Mouse (Mus musculus) heart, postnatal 36 days (tissue): ENCODE measurements around the gene Ddx41. TPM values are rescaled to one million over a fixed set of nuclear protein-coding genes. Genes with fewer than 3 reads are reported as not detected.
"Not testable (repeated sequence)": the region's sequence is repeated elsewhere in the genome, so short reads cannot be mapped to it uniquely, and the experiment has no call there.

Source experiments
- DNase-seq, 2 experiments: peaks; one replicate each; pipeline ENCODE4 v3.0.0; 2021 to 2022
- intact Hi-C: fragments of 180-260 bp; cut with DNase I; formaldehyde crosslinking; loops from one replicate; pipeline ENCODE4 v1.15.1; 2025
- total RNA-seq, 2 experiments: library from RNA; stranded (reverse); gene quantifications; 2 replicates each; pipeline ENCODE4 v1.2.3; 2021

The Ddx41 gene
- 10 to 100 TPM; 14.4 to 14.7 TPM for total RNA-seq

DNA sequence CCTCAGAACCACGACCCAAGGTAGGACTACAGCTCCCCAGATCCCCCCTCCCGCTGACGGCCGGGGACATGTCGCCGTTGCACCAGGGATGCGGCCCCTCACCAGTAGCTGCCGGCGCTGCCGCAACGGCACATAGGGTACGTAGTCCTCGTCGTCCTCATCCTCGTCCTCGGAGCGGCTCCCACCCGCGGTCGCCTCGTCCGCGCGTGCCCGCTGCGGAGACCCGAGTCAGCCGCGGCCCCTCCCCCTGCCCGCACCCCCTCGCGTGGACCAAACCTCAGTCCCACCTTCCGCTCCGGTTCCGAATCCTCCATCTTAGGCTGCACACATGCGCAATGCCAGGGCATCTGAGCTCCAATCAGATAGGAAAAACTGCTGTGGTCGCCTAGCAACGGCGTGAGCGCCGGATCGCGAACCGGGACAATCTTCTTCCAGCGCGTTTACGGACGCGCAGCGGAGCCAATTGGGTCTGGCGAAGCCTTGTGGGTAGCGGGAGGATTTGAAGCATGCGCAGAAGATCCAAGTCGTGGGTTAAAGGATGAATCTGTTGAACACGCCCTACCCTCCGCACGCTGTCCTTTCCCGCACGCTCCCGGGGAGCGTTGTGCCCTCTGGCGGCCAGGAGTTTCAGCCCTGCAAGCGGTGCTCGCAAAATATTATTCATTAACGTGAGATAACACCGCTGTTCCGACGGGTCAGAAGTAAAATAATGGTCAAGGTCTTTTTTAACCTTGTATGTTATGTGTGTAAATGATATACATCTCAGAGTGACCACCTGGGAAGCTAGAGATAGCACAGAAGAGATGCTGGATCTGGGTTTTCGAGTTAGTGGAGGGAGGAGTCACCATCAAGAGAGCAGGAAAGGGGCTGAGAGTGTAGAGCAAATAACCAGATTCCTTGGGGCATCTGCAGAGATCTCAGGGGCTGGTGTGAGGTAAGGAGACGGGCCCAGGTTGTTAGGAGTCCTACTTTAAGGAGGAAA is at the start of gene Ddx41:
Gene Ddx41, minus strand, starts transcription at position 465 of the 982 bp plus-strand sequence.
- peak; percentile 99 for DNase-seq
- intact Hi-C loops, result loop anchor here (2.0 to 5.0 kb wide), 2 partner anchors 56 to 129 kb away; no protein-coding TSS in a partner anchor

DNA sequence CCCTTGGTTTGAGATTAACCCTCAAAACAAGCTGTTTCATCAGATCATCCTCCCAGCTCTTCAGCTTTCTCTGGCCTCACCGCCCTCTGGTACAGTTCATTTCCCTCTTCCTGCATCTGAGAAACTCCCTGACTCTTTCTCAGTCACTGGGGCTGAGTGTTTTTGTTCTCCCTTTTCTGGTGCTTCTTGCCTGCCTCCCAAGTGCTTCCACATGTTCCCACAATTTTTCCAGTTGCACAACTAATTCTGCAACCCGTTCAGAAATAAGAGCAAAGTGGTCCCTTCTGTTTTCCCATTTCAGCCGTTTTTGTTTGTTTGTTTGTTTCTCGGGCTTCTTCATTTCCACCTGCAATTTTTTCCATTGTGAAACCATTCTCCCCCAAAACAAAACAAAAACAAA is 41.6 kb upstream of the Ddx41 start:
- DNase-seq, result no peak
- intact Hi-C loops, result no loop called here

DNA sequence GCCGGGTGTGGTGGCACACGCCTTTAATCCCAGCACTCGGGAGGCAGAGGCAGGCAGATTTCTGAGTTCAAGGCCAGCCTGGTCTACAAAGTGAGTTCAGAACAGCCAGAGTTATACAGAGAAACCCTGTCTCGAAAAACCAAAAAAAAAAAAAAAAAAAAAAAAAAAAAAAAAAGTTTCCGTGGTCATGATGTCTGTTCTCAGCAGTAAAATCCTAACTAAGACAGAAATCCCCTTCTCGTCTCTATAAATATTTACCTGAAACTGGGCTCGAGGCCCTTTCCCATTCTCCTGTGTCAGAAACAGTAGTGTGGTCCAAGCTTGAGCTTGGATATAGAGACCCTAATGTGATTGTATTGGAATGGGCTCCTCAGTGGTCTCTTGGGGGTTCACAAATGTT is 40.4 kb upstream of the Ddx41 start:
- intact Hi-C loops, result not testable (repeated sequence)

DNA sequence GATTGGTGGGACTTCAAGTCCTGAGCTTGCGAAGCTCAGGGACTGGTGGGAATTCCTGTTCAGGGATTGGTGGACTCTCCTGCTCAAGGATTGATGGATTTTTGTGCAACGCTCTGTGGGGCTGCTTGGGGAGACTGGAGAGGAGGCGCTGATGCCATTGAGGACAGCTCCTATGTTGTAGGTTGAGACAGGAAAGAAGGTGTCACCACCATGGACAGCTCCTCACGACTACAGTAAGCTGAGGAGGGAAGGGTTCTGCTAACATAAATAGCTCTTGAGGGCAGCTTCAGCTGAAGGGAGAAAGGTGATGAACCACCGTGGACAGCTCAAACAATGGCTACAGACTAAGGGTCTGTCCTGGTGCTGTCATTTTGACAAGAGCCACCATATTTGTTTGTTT is 39.5 kb upstream of the Ddx41 start:
- intact Hi-C loops, result loop anchor here (2.0 kb wide), 1 partner anchor 13 kb away; no protein-coding TSS in a partner anchor
- no peak for DNase-seq

More for the DNA sequence above, 40.4 kb upstream of the Ddx41 start:
- not testable (repeated sequence) for DNase-seq

DNA sequence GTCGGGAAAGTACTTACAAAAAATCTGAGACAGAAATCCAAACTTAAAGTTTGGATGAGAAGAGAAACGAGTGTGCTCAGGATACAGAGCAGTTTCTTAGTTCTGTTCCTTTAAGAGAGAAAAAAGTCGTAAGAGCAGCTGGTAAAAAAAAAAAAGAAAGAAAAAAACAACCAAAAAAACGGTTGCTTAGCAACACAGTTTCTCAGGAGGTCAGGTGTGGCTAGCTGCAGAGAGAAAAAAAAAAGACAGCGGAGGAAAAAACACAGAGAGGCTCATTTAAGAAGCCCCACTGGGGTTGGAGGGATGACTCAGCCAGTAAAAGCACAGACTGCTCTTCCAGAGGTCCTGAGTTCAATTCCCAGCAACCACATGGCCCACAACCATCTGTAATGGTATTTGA is 37.9 kb upstream of the Ddx41 start:
- intact Hi-C loops, result loop anchor here (2.0 kb wide), 1 partner anchor 14 kb away; no protein-coding TSS in a partner anchor
- DNase-seq, result no peak

DNA sequence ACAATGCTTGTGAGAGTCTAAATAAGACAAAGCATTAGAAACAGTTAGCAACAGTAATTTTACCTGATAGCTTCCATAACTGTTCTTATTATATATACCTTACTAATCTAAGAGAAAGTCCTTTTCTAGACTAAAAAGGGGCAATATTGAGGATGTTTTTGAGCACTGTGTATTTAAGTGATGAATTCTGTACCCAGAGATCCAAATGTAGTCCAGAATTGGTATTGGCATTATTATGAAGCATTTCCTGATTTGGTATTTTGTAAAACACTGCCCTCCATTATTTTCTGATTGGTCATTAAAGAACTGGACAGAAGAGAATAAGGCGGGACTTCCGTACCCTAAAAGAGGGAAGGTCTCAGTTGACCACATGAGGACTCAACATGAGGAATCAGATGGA is 37.0 kb upstream of the Ddx41 start, which contains the start of gene Tmed9:
Gene Tmed9, plus strand, starts transcription at position 301 of the 400 bp plus-strand sequence.
- intact Hi-C loops, result no loop called here
- no peak for DNase-seq

DNA sequence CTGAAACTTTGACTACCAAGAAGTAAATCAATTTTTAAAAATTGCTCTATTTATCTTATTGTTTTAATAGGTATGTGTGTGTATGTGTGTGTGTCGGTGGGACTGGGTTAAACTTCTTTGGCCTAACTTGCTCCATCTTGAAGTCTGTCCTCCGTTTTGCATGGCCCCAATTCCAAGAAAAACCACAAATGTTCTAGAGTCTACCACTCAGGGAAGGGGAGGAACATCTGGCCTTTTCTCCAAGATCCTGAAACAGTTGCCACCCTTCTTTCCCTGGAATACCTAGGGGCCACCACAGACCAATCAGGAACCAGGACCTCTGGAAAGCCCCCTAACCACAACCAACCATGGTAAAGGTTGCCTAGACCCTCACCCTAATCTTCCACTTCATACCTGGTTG is 35.5 kb upstream of the Ddx41 start:
- DNase-seq, result no peak
- intact Hi-C loops, result no loop called here

DNA sequence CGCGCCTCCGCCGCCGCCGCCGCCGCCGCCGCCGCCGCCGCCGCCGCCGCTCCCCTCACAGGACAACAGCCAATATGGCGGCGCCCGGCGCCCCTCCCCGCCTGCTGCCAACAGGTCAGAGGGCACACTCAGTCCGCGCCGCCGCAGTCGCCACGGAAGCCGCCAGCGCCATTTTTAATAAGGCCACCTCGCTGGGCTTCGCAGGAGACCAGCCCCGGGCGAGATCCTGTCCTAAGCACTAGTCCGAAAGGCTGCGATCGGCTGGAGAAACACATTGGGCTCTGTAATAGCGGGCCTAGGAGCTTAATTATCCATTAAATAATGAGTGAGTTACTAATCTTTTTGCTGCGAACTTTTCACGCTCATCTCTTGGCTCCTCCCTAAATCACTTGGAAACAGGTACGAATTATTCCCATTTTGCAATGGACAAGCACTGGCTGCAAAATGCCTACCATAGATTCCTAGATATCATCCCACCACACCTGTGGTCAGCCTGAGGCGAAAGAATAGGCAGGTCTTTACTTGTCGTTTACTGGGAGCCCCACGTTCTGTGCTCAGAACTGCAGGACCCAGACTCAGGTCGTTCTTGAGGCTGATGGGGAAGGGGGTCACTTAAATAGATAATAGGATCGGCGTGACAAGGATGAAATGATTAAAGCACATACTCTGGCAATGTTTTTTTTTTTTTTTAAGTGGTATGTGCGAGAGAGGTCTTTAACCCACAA is 34.7 kb upstream of the Ddx41 start, which contains the start of gene Fam193b:
Gene Fam193b, minus strand, starts transcription at position 94 of the 725 bp plus-strand sequence.
- intact Hi-C loops, result no loop called here
- DNase-seq, result peak; percentile 97

DNA sequence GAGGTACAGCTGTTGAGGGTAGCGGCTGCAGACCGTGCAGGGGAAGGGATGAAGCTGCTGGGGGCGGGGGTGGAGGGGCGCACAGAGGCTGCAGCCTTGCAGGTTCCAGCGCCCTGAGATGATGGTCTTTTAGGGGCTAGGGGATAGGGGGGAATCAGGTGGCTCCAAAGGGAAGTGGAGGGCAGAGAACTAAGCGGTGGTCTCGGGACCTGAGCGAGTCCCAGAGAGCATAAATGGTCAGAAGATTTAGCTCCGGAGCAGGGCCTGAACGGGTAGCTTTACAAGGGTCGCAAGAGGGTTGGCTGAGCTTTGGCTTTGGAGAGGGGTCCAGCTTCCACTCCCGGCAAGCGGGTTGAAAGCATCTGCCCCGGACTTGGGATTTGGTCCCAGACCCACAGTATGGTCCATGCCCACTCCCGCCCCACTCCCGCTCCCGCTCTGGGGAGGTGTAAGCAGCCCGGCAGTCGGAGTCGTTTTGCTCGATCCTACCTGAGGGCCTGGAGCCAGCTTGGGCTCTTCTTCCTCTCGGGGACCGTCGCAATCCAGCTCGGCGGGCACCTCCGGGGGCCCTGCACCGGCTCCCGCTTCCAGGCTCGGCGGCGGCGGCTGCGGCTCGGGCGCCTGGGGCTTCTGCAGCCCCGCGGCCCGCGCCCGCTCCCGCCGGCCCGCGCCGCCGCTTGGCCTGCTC is 34.0 kb upstream of the Ddx41 start:
- peak in 1 of 2 experiments; percentile 47 for DNase-seq
- intact Hi-C loops, result no loop called here

DNA sequence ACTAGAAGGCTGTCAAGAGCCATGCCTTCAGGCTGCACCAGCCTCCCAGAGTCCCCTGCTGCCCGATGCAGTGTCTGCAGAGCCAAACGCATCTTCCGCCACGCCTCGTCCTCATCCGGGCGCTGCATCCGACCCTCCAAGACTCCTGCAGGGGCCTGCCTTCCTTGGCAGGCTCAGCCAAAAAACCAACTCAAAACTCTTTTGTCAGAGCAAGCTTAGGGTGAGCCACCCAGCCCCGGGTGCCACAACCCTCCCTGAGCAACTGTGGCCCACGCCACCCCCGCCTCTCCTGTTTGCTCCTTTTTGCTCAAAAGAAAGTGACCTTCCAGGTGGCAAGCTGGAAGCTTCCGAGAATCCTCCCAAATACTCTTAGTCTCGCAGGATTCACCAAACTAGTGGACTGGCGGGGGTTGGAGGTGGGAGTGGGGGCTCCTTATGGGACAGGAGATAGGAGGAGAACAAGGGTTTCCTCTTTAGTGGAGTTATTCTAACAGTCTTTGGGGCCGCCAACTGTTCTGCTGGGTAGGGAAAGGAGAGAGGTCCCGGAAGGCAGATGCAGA is 33.3 kb upstream of the Ddx41 start:
- DNase-seq, result peak in 1 of 2 experiments; percentile 9
- intact Hi-C loops, result no loop called here

DNA sequence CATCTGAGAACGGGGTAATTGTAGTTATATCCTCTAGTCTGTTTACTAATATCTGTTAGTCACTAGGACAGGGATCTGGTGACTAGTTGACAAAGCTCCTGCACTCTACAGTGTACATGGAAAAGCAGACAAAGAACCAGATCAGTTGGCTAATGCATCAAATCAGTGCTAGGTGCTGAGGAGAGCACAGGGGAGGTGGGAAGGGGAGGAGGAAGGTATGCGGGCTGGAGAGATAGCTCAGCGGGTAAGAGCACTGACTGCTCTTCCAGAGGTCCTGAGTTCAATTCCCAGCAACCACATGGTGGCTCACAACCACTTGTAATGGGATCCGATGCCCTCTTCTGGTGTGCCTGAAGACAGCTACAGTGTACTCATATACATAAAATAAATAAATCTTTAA is 32.1 kb upstream of the Ddx41 start:
- intact Hi-C loops, DNase-seq: not testable (repeated sequence)

DNA sequence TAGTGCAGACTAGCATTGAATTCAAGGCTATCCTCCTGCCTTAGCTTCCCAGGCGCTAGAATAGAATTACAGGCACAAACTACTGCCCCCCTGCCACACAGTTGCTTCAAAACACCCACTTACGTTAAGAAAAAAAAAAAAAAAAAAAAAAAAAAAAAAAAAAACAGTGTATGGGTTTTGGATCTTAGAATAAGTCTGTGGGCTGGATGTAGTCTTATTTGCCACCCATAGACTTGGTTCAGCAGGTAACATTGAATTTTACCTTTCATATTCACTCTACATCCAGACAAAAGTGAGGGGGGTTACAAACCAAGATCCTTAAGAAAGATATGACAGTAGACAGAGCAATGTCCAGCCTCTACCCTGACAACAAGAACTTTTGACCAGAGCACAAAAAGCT is 31.5 kb upstream of the Ddx41 start:
- intact Hi-C loops, result no loop called here
- no peak for DNase-seq

DNA sequence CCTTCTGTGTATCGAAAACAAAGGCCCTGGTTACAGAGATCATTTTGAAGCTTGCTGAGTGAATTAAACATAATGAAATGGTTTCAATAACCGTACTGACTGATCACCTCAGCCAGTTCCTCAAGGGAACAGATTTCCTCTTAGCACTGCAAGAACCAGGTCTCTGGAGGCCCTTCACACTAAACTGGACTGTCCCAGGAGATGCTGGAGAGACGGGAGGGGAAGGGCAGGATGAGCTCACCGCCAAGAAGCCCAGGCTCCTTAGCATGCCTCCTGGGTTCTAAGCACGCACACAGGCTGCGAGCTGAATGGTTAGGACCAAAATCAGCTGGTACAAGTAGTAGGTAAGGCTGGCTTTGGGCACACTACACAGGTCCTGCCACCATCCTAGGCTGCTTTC is 30.5 kb upstream of the Ddx41 start:
- no peak for DNase-seq
- intact Hi-C loops, result no loop called here

DNA sequence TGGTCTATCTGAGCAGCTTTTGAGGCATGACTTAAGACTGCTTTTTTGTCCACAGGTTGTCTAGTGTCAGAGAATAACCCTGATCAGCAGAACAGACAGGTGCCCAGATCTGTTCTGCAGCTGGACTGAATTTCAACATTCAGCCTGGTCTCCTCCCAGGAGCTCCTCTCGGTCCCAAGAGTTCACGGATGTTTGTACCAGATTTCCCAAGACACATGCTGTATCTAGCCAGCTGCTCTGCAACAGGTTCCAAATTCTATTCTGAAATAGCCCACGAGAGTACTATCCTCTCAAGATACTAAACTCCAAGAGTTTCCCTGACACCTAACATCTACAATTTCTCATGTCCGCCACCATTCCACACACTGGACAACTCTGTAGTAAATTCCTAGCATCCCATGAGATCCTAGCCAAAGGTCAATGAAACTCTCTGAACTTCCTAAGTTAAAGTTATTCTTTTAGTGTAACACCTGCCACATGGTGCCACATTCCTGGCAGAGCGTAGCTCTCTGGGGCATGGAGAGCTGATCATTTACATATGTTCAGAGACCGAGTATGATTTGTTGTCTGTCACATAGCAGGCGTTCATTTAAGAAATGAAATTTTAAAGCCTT is 26.9 kb upstream of the Ddx41 start:
- no peak for DNase-seq
- intact Hi-C loops, result no loop called here

DNA sequence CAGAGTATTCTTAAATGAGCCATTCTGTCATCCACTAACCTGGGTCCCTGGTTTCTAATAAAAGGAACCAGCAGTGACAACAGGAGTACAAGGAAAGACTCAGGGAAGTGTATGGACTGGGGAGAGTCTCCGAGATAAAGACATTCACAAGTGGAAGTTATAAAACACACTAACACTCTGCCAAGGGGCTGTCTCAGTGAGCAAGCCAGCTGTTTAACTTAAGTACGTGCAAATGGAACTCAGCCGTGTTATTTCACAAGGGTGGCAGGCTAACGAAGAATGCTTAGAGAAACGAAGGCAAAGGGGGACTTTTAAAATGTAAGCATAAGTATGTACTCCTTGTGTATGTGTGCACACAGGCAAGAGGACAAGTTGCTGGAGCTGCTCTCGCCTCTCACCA is 21.0 kb upstream of the Ddx41 start:
- no peak for DNase-seq
- intact Hi-C loops, result no loop called here

DNA sequence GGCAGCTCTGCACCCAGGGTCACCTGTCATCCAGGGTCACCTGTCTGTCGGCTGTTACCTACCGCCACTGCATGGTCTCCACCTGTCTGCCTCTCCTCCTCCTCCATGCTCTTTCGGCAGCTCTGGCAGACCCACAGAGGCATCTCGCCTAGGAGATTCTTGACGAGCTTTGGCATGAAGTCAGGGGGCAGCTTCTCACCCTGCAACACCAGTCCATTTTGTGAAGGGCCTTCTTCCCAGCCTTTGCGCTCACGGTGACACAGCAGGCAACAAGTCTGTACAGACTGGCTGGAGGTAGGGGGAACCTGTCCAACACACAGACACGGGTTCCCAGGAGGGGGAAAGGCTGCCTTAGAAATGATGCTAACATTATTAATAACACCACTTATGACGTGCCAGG is 19.5 kb upstream of the Ddx41 start:
- intact Hi-C loops, result no loop called here
- no peak for DNase-seq

DNA sequence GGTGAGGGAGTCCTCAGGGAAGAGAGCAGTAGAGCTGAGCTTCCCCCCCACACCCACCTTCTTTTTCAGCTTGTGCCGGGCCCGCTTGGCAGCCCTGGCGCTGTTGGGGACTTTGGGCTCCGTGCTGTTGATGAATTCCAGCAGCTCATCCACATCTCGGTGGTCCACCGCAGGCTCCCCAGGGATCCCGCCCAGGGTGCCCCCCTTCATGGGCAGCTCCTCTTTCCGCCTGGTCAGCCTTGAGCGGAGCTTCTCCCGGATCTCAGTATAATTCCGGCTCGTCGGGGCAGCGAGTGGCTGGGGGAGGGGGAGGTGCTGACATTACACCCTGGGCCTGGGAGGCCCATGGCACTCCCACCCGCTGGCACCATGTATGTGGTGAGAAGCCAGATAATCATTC is 12.6 kb upstream of the Ddx41 start:
- DNase-seq, result no peak
- intact Hi-C loops, result no loop called here

DNA sequence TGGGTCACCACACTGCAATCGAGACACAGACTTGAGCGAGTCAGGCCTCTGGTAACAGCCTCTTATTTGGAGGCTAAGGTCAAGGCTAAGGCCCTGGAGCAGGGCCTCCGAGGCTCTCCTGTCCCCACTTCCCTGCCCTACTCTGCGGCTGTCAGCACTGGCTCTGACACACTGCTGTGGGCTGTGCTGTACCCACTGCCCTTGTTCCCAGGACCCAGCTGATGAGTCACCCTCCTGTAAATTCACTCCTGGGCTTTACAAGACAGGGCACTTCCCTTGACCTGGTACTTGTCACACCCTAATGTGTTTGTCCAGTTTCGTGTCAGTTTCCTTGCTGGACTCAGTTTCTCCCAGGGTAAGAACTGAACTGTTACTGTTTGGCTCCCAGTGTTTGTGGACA is 12.0 kb upstream of the Ddx41 start:
- no peak for DNase-seq
- intact Hi-C loops, result no loop called here

DNA sequence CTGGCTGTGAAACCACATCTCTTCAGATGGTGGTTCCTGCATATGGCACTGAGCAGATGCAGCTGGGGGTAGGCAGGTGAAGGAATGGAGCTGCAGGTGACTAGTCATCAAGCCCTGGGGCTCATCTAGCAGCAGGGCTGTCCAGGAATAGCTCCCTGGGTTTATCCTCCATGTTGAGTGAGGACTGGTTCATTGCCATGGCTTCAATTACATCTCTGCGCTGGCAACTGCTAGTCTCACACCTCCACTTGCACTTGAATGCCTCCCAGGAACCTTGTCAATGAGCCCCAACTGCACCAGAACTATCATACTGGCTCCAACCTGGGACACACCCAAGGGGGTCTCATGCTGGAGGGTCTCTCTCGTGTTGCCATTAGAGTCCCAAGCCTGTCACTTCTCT is 11.5 kb upstream of the Ddx41 start:
- no peak for DNase-seq
- intact Hi-C loops, result no loop called here

DNA sequence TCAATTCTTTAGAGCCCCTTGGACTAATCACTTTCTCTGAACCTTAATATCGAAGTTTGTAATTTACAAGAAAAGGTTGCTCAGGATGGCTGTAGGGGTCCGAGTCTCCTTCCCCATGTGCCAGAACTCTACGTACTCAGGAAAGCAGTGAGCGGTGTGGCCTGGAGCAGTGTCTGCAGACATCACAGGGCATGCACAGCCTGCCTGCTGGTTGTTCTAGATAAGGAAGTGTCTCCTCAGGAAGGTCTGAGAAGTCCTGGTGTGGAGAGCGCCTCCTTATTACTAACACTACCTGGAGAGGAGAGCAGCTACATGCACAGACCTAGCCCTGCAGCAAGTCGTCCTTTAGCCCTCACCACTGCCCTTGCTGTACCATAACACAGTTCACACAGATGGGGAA is 8.3 kb upstream of the Ddx41 start:
- no peak for DNase-seq
- intact Hi-C loops, result no loop called here
